Mouse (Mus musculus): ENCODE results near the gene Ctbp1. TPM values are rescaled to one million over a fixed set of nuclear protein-coding genes. Genes with fewer than 3 reads are reported as not detected.

Gene Ctbp1
- polyA plus RNA-seq, 2 experiments, result 107 to 165 TPM

DNA sequence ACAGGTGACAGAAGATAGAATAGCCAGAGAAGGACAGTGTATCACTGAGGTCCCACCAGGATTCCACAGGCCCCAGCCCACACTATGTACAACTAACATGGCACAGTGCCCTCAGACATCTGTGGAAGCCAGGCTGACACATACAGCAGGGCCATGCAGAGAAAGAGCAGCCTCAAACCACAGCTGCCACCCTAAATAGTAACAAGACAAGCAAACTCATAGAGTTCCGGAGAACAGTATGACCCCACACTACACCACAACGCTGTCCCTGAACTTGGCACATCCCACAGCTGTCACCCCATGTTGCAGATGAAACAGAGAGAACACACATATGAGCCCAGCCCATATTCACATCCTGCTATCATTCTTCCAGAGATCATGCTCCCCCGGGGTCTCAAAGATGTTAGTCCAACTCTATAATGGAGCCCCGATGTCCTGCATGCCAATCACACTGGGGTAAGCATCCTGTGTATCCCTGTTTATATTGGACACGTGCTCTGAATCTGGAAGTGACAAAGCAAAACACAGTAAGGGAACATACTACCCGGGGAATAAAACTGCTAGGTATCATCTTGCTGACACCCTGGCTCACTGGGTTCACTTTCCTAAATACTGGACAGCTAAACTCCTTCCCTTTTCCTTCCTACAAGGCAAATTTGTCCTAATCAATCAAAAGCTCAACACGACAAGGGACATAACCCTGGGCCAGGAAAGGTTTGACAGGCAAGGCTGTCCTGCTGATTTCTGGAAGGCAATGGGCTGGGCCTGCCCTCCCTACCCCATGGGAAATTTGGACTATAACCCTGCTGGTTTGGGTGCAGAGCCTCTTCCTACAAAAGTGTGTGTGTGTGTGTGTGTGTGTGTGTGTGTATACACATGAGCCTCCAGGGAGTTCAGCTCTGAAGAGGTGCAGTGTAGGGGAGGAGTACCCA, 1.7 kb downstream of the Ctbp1 start:
- H3K4me1 ChIP-seq (replicated peaks; ENCODE audit: control insufficient read depth in 2 of 2, insufficient read depth in 2 of 2, low read length in 1 of 2), result peaks cover 34 to 38% of the 10 kb centered on the region in 2 experiments
- H3K9me3 ChIP-seq (ENCODE audit: control insufficient read depth, low read length), result no peaks in the 10 kb centered on the region
- ATAC-seq (ENCODE audit: insufficient read depth) (no peak), DNase-seq (ENCODE audit: low read depth in 3 of 3, low spot score in 3 of 3) (peak; percentile 16 to 47 (median 22))
- peaks cover 24% of the 10 kb centered on the region for H3K36me3 ChIP-seq (replicated peaks; ENCODE audit: control insufficient read depth, insufficient read depth, low read depth)
- H3K9ac ChIP-seq (replicated peaks), result peak overlapping the region; percentile 91
- WGBS (ENCODE audit: insufficient replicate concordance), result 29% methylated on average over 7 of the region's 7 CpGs
- no peak; the same call in 1 of the 2 replicates for TF ChIP-seq CTCF (IDR thresholded peaks at IDR 0.05; ENCODE audit: low read depth)
- no peak for TF ChIP-seq EP300 (IDR thresholded peaks at IDR 0.05; ENCODE audit: low read depth)
- H3K27me3 ChIP-seq (ENCODE audit: control insufficient read depth, insufficient read depth, low read length), result no peaks in the 10 kb centered on the region
- peak overlapping the region; percentile 98 for H3K27ac ChIP-seq
- H3K4me3 ChIP-seq (ENCODE audit: insufficient read depth in 1 of 2, low read depth in 2 of 2, low read length in 2 of 2), result peak overlapping the region; percentile 84 to 91
- peak overlapping the region; percentile 88 for H3K4me2 ChIP-seq (ENCODE audit: low read depth)

DNA sequence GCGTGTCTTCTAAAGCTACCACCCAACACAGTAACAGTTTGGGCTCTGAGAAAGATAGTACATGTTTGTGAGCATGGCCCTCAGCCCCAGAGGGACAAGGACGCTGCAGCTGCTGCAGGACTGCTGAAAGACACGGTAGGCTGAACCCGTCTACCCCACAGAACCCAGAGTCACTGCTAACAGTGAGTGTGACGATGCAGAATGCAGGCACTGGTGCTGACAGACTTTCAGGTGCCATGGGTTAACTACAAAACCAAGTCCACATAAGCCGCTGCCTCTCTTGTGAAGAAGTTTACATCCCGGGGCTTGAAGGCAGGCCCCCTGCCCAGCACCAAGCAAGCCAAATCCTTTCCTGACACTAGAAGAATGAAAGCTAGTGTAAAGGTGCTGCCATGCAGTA, 2.6 kb downstream of the Ctbp1 start:
- no peak for TF ChIP-seq CTCF (IDR thresholded peaks at IDR 0.05; ENCODE audit: low read depth)
- TF ChIP-seq EP300 (IDR thresholded peaks at IDR 0.05; ENCODE audit: low read depth), result no peak
- H3K36me3 ChIP-seq (replicated peaks; ENCODE audit: control insufficient read depth, insufficient read depth, low read depth), result peaks cover 33% of the 10 kb centered on the region
- WGBS (ENCODE audit: insufficient replicate concordance), result 67% methylated on average over 7 of the region's 7 CpGs
- no peak for ATAC-seq (ENCODE audit: insufficient read depth)
- no peaks in the 10 kb centered on the region for H3K27me3 ChIP-seq (ENCODE audit: control insufficient read depth, insufficient read depth, low read length)
- no peak for DNase-seq (ENCODE audit: low read depth in 3 of 3, low spot score in 3 of 3)
- H3K4me3 ChIP-seq (ENCODE audit: insufficient read depth in 1 of 2, low read depth in 2 of 2, low read length in 2 of 2), result peak overlapping the region; percentile 84 to 91
- H3K9ac ChIP-seq (replicated peaks), result peak overlapping the region; percentile 91
- H3K27ac ChIP-seq, result peak overlapping the region; percentile 98
- peak overlapping the region; percentile 88 for H3K4me2 ChIP-seq (ENCODE audit: low read depth)
- H3K4me1 ChIP-seq (replicated peaks; ENCODE audit: control insufficient read depth in 2 of 2, insufficient read depth in 2 of 2, low read length in 1 of 2), result peaks cover 34 to 38% of the 10 kb centered on the region in 2 experiments
- no peaks in the 10 kb centered on the region for H3K9me3 ChIP-seq (ENCODE audit: control insufficient read depth, low read length)

DNA sequence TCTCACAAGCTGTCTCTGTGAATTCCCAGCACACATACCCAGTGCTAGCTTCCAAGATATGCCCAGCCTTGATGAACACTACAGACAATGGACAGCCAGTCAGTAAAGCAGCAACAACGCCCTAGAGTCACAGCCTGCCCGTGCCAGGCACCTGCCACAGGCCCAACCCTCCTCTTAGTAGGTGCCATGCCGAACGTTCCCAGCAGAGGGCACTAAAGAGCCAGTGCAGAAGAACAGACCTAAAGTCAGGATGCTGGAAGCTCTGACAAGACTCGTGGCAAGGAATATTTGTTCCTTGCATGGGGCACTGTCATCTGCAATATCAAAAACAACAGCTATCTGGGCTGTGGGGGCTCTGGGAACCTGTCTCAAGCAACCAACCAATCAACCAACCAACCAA, 4.2 kb downstream of the Ctbp1 start:
- H3K9me3 ChIP-seq (ENCODE audit: control insufficient read depth, low read length), result no peaks in the 10 kb centered on the region
- no peak overlapping the region for H3K9ac ChIP-seq (replicated peaks)
- peak overlapping the region; percentile 88 for H3K4me2 ChIP-seq (ENCODE audit: low read depth)
- peaks cover 32 to 36% of the 10 kb centered on the region in 2 experiments for H3K4me1 ChIP-seq (replicated peaks; ENCODE audit: control insufficient read depth in 2 of 2, insufficient read depth in 2 of 2, low read length in 1 of 2)
- TF ChIP-seq EP300 (IDR thresholded peaks at IDR 0.05; ENCODE audit: low read depth), result no peak
- peak; percentile 100 for TF ChIP-seq CTCF (IDR thresholded peaks at IDR 0.05; ENCODE audit: low read depth)
- peak; percentile 70 to 80 (median 71) for DNase-seq (ENCODE audit: low read depth in 3 of 3, low spot score in 3 of 3)
- ATAC-seq (ENCODE audit: insufficient read depth), result no peak
- H3K27ac ChIP-seq, result no peak overlapping the region
- peaks cover 49% of the 10 kb centered on the region for H3K36me3 ChIP-seq (replicated peaks; ENCODE audit: control insufficient read depth, insufficient read depth, low read depth)
- no peaks in the 10 kb centered on the region for H3K27me3 ChIP-seq (ENCODE audit: control insufficient read depth, insufficient read depth, low read length)
- 6% methylated on average over 5 of the region's 5 CpGs for WGBS (ENCODE audit: insufficient replicate concordance)
- H3K4me3 ChIP-seq (ENCODE audit: insufficient read depth in 1 of 2, low read depth in 2 of 2, low read length in 2 of 2), result no peak overlapping the region

DNA sequence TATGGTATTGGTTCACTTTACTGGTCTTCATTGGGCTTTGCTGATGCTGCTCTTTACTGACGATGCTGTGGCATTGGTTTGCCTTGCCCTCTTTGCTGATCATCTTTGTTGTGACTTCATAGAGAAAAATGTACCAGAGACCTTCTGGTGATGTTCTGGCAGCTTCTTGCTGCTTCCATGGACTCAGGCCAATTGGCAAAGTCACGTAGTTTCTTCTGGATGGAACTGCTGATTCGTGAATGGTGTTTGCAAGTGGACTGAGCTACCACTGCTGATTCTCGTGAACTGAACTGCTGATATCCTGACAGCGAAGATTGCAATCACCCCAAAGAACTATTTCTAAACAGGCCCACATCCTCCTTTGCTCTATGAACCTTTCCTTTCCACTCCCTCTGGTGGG, 20.4 kb downstream of the Ctbp1 start:
- Histone ChIP-seq H3K9ac (replicated peaks) (no peak overlapping the region), H3K9me3 (ENCODE audit: control insufficient read depth, low read length) (no peaks in the 10 kb centered on the region), H3K4me1 (replicated peaks; ENCODE audit: control insufficient read depth in 2 of 2, insufficient read depth in 2 of 2, low read length in 1 of 2) (no peaks in the 10 kb centered on the region), H3K27me3 (ENCODE audit: control insufficient read depth, insufficient read depth, low read length) (no peaks in the 10 kb centered on the region), H3K4me2 (ENCODE audit: low read depth) (no peak overlapping the region), H3K4me3 (ENCODE audit: insufficient read depth in 1 of 2, low read depth in 2 of 2, low read length in 2 of 2) (no peak overlapping the region), H3K27ac (no peak overlapping the region), H3K36me3 (replicated peaks; ENCODE audit: control insufficient read depth, insufficient read depth, low read depth) (peaks cover 100% of the 10 kb centered on the region)
- ATAC-seq (ENCODE audit: insufficient read depth), result no peak
- DNase-seq (ENCODE audit: low read depth in 3 of 3, low spot score in 3 of 3), result no peak
- TF ChIP-seq EP300 (IDR thresholded peaks at IDR 0.05; ENCODE audit: low read depth) (no peak), CTCF (IDR thresholded peaks at IDR 0.05; ENCODE audit: low read depth) (no peak)
- 88% methylated on average over 5 of the region's 5 CpGs for WGBS (ENCODE audit: insufficient replicate concordance)

DNA sequence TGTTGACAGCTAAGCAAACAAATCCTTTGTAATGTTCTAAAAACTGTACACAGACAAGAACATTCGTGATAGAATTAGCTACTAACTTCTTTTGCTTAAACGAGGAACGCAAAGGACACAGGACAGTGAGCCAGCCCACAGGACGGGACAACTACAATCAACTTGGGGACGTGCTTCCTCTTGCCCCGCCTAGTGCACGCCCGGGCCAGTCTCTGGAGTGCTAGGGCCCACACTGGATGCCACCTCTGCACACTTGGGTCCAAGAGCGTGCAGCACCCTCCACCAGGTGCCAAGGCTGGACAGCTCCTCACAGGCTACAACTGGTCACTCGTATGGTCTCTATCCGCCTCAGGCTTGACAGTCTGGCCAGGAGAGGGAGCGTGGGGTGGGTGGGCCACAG, 26.6 kb downstream of the Ctbp1 start:
- H3K4me2 ChIP-seq (ENCODE audit: low read depth), result no peak overlapping the region
- H3K4me3 ChIP-seq (ENCODE audit: insufficient read depth in 1 of 2, low read depth in 2 of 2, low read length in 2 of 2), result no peak overlapping the region
- DNase-seq (ENCODE audit: low read depth in 3 of 3, low spot score in 3 of 3) (no peak), ATAC-seq (ENCODE audit: insufficient read depth) (no peak)
- H3K4me1 ChIP-seq (replicated peaks; ENCODE audit: control insufficient read depth in 2 of 2, insufficient read depth in 2 of 2, low read length in 1 of 2), result no peaks in the 10 kb centered on the region
- H3K9ac ChIP-seq (replicated peaks), result no peak overlapping the region
- WGBS (ENCODE audit: insufficient replicate concordance), result 87% methylated on average over 12 of the region's 12 CpGs
- H3K27ac ChIP-seq, result no peak overlapping the region
- H3K27me3 ChIP-seq (ENCODE audit: control insufficient read depth, insufficient read depth, low read length), result no peaks in the 10 kb centered on the region
- no peaks in the 10 kb centered on the region for H3K9me3 ChIP-seq (ENCODE audit: control insufficient read depth, low read length)
- peaks cover 66% of the 10 kb centered on the region for H3K36me3 ChIP-seq (replicated peaks; ENCODE audit: control insufficient read depth, insufficient read depth, low read depth)
- TF ChIP-seq EP300 (IDR thresholded peaks at IDR 0.05; ENCODE audit: low read depth) (no peak), CTCF (IDR thresholded peaks at IDR 0.05; ENCODE audit: low read depth) (no peak)

All from liver, embryonic 14.5 days (tissue).